Mouse (Mus musculus): ENCODE results near the gene Lpar2.

DNA sequence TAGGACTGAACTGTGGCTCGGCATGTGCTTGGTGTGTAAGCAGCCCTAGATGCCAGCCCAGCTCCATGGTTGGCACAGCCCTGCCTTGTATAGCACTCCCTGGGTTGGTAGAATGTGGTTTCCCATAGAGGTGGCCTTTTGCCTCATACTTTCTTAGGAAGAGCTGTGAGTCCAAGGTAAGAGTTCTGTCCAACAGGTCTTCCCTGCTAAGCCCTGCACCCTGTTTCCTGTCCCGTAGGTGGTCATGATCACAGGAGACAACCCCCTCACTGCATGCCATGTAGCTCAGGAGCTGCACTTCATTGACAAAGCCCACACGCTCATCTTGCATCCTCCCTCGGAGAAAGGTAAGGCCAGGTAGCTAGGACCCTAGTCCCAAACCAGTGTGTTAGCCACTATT, 20.4 kb upstream of the Lpar2 start:
- TF ChIP-seq CTCF (IDR thresholded peaks at IDR 0.05; ENCODE audit: borderline replicate concordance, extremely low read depth, insufficient read depth, insufficient read length), result no peak
- no peak for TF ChIP-seq POLR2A (IDR thresholded peaks at IDR 0.05; ENCODE audit: borderline replicate concordance, extremely low read depth, insufficient read depth, insufficient read length, poor library complexity, severe bottlenecking)
